Mouse (Mus musculus) limb, embryonic 14.5 days (tissue): ENCODE results near the gene Pald1. TPM values are rescaled to one million over a fixed set of nuclear protein-coding genes. Genes with fewer than 3 reads are reported as not detected.

Experiments
- ATAC-seq: fragments of 200-750 bp; cut with Nextera tagmentation; 2 replicates; pipeline ENCODE4 v1.8.0; 2017; ENCODE audit warnings: low read depth, moderate number of reproducible peaks, moderate TSS enrichment; ENCODE audit not compliant: low FRiP score
- DNase-seq: peaks from one replicate; pipeline ENCODE4 v3.0.0-alpha.2; 2015; ENCODE audit warnings: low spot score
- H3K27ac ChIP-seq: fragments of 300-500 bp; sonication (generic); replicated peaks from 2 replicates; pipeline ENCODE4 v1.5.1; 2014; ENCODE audit warnings: low read depth, mild to moderate bottlenecking, low read length, moderate library complexity, mixed read lengths
- H3K27me3 ChIP-seq: fragments of 300-500 bp; sonication (generic); 2 replicates; pipeline ENCODE4 v1.6.1; 2014; ENCODE audit warnings: low read length, mixed read lengths; ENCODE audit not compliant: control insufficient read depth, insufficient read depth
- H3K36me3 ChIP-seq: fragments of 300-500 bp; sonication (generic); 2 replicates; pipeline ENCODE4 v1.6.1; 2014; ENCODE audit warnings: mild to moderate bottlenecking, low read length, moderate library complexity, mixed read lengths; ENCODE audit not compliant: control insufficient read depth, insufficient read depth
- H3K4me1 ChIP-seq: fragments of 300-500 bp; sonication (generic); 2 replicates; pipeline ENCODE4 v1.6.1; 2014; ENCODE audit warnings: antibody characterized with exemption, low read length, mixed read lengths; ENCODE audit not compliant: control insufficient read depth, insufficient read depth
- H3K4me2 ChIP-seq: fragments of 300-500 bp; sonication (generic); replicated peaks from 2 replicates; pipeline ENCODE4 v1.6.1; 2014; ENCODE audit warnings: low read depth, mild to moderate bottlenecking, low read length, moderate library complexity; ENCODE audit not compliant: severe bottlenecking
- H3K4me3 ChIP-seq: fragments of 300-500 bp; sonication (generic); replicated peaks from 2 replicates; pipeline ENCODE4 v1.5.1; 2014; ENCODE audit warnings: low read length
- H3K9ac ChIP-seq: fragments of 300-500 bp; sonication (generic); 2 replicates; pipeline ENCODE4 v1.6.1; 2014; ENCODE audit warnings: mild to moderate bottlenecking, low read depth, low read length, moderate library complexity; ENCODE audit not compliant: severe bottlenecking
- H3K9me3 ChIP-seq: fragments of 300-500 bp; sonication (generic); 2 replicates; pipeline ENCODE4 v1.6.1; 2016; ENCODE audit warnings: low read length; ENCODE audit not compliant: control insufficient read depth
- POLR2A ChIP-seq: fragments of 200-500 bp; IDR thresholded peaks from 2 replicates; pipeline ENCODE4 v1.8.0; 2012; ENCODE audit warnings: inconsistent platforms, mild to moderate bottlenecking, moderate library complexity, borderline replicate concordance; ENCODE audit not compliant: insufficient read depth, insufficient read length; ENCODE audit errors: extremely low read depth
- WGBS: fragments of 180-500 bp; shearing (Covaris S2); extraction: QIAGEN DNeasy Blood & Tissue Kit; methylation state at CpG from one replicate; pipeline ENCODE4 v1.1.7; 2014; 5-methylcytosine and 5-hydroxymethylcytosine counted together
- polyA plus RNA-seq, 2 experiments: library from polyadenylated mRNA; depleted of rRNA in 1 of 2; stranded (reverse) in 1 of 2; unstranded in 1 of 2; fragments of >200 nt; fragmentation: Nextera tagmentation in 1 of 2; extraction: Ambion mirVana in 1 of 2; gene quantifications; 2 replicates each; pipeline versions ENCODE4 v1.2.1 to v1.2.3; 2012 to 2014

Pald1 gene
- 24.9 and 28.2 TPM in 2 replicates for polyA plus RNA-seq (2012; rRNA removed)
- 18.8 and 19.4 TPM in 2 replicates for polyA plus RNA-seq (2014; fragmentation: Nextera tagmentation; extraction: Ambion mirVana)

- 0 out of 2 replicates have a peak, but pooled peaks have one; percentile 31 for TF ChIP-seq POLR2A
- peak within 1 kb of the TSS; percentile 79 for H3K9ac ChIP-seq
Observed at GRCm38 (mm10) chr10:61383021-61383714, at the start of gene Pald1. Gene Pald1 (minus strand): TSS chr10:61383530.

GRCm38 (mm10) chr10:61431375-61431774, 48.0 kb upstream of the Pald1 start:
- ATAC-seq (no peak), DNase-seq (no peak)
- Histone ChIP-seq H3K36me3 (peaks cover 55% of the 10 kb centered on the region), H3K27me3 (no peaks in the 10 kb centered on the region), H3K9me3 (no peaks in the 10 kb centered on the region), H3K27ac (no peak overlapping the region), H3K4me3 (no peak overlapping the region), H3K4me2 (no peak overlapping the region), H3K4me1 (no peaks in the 10 kb centered on the region), H3K9ac (no peak overlapping the region)
- TF ChIP-seq POLR2A = no peak
- WGBS = 93% methylated on average over 9 of the region's 9 CpGs

More at GRCm38 (mm10) chr10:61383021-61383714, at the start of gene Pald1:
- ATAC-seq (peak; percentile 84), DNase-seq (peak; percentile 73)
- no peaks in the 10 kb centered on the region for H3K36me3 ChIP-seq
- H3K27ac ChIP-seq = 0 out of 2 replicates have a peak within 1 kb of the TSS, but pooled peaks have one; percentile 13
- H3K4me2 ChIP-seq = peak within 1 kb of the TSS; percentile 96
- H3K27me3 ChIP-seq = no peaks in the 10 kb centered on the region
- no peaks in the 10 kb centered on the region for H3K9me3 ChIP-seq
- H3K4me1 ChIP-seq = peaks cover 36% of the 10 kb centered on the region
- peak within 1 kb of the TSS; percentile 71 for H3K4me3 ChIP-seq
- WGBS = 0% methylated on average over 35 of the region's 60 CpGs

- Histone ChIP-seq H3K4me2 (no peak overlapping the region), H3K27ac (no peak overlapping the region), H3K9me3 (no peaks in the 10 kb centered on the region), H3K36me3 (peaks cover 43% of the 10 kb centered on the region), H3K27me3 (no peaks in the 10 kb centered on the region), H3K4me1 (peaks cover 5% of the 10 kb centered on the region; the same call in 1 of the 2 replicates), H3K4me3 (no peak overlapping the region), H3K9ac (no peak overlapping the region)
- ATAC-seq = no peak
- TF ChIP-seq POLR2A = no peak
- no peak for DNase-seq
- 77% methylated on average over 5 of the region's 5 CpGs for WGBS
Observed at GRCm38 (mm10) chr10:61429043-61429442, 45.7 kb upstream of the Pald1 start.

GRCm38 (mm10) chr10:61428416-61428815, 45.1 kb upstream of the Pald1 start:
- no peak overlapping the region for H3K27ac ChIP-seq
- DNase-seq (no peak), ATAC-seq (no peak)
- H3K4me1 ChIP-seq = peaks cover 5% of the 10 kb centered on the region; the same call in 1 of the 2 replicates
- no peak overlapping the region for H3K4me2 ChIP-seq
- H3K27me3 ChIP-seq = no peaks in the 10 kb centered on the region
- H3K9ac ChIP-seq = no peak overlapping the region
- H3K9me3 ChIP-seq = no peaks in the 10 kb centered on the region
- H3K4me3 ChIP-seq = no peak overlapping the region
- no peak for TF ChIP-seq POLR2A
- WGBS = 61% methylated on average over 4 of the region's 4 CpGs
- H3K36me3 ChIP-seq = peaks cover 36% of the 10 kb centered on the region

- Histone ChIP-seq H3K36me3 (peaks cover 32% of the 10 kb centered on the region), H3K4me1 (peaks cover 5% of the 10 kb centered on the region; the same call in 1 of the 2 replicates), H3K4me3 (no peak overlapping the region), H3K4me2 (no peak overlapping the region), H3K27ac (no peak overlapping the region), H3K9me3 (no peaks in the 10 kb centered on the region), H3K27me3 (no peaks in the 10 kb centered on the region), H3K9ac (no peak overlapping the region)
- no peak for ATAC-seq
- 89% methylated on average over 6 of the region's 6 CpGs for WGBS
- no peak for TF ChIP-seq POLR2A
- DNase-seq = no peak
Observed at GRCm38 (mm10) chr10:61427951-61428350, 44.6 kb upstream of the Pald1 start.
